Mouse (Mus musculus) limb, embryonic 14.5 days (tissue): ENCODE measurements around the gene Dctn5. TPM values are rescaled to one million over a fixed set of nuclear protein-coding genes. Genes with fewer than 3 reads are reported as not detected.

Experiments used
- ATAC-seq: fragments of 200-750 bp; cut with Nextera tagmentation; 2 replicates; pipeline ENCODE4 v1.8.0; 2017; ENCODE audit warnings: low read depth, moderate number of reproducible peaks, moderate TSS enrichment; ENCODE audit not compliant: low FRiP score
- DNase-seq: peaks from one replicate; pipeline ENCODE4 v3.0.0-alpha.2; 2015; ENCODE audit warnings: low spot score
- H3K27ac ChIP-seq: fragments of 300-500 bp; sonication (generic); replicated peaks from 2 replicates; pipeline ENCODE4 v1.5.1; 2014; ENCODE audit warnings: low read depth, mild to moderate bottlenecking, low read length, moderate library complexity, mixed read lengths
- H3K27me3 ChIP-seq: fragments of 300-500 bp; sonication (generic); 2 replicates; pipeline ENCODE4 v1.6.1; 2014; ENCODE audit warnings: low read length, mixed read lengths; ENCODE audit not compliant: control insufficient read depth, insufficient read depth
- H3K36me3 ChIP-seq: fragments of 300-500 bp; sonication (generic); 2 replicates; pipeline ENCODE4 v1.6.1; 2014; ENCODE audit warnings: mild to moderate bottlenecking, low read length, moderate library complexity, mixed read lengths; ENCODE audit not compliant: control insufficient read depth, insufficient read depth
- H3K4me1 ChIP-seq: fragments of 300-500 bp; sonication (generic); 2 replicates; pipeline ENCODE4 v1.6.1; 2014; ENCODE audit warnings: antibody characterized with exemption, low read length, mixed read lengths; ENCODE audit not compliant: control insufficient read depth, insufficient read depth
- H3K4me2 ChIP-seq: fragments of 300-500 bp; sonication (generic); replicated peaks from 2 replicates; pipeline ENCODE4 v1.6.1; 2014; ENCODE audit warnings: low read depth, mild to moderate bottlenecking, low read length, moderate library complexity; ENCODE audit not compliant: severe bottlenecking
- H3K4me3 ChIP-seq: fragments of 300-500 bp; sonication (generic); replicated peaks from 2 replicates; pipeline ENCODE4 v1.5.1; 2014; ENCODE audit warnings: low read length
- H3K9ac ChIP-seq: fragments of 300-500 bp; sonication (generic); 2 replicates; pipeline ENCODE4 v1.6.1; 2014; ENCODE audit warnings: mild to moderate bottlenecking, low read depth, low read length, moderate library complexity; ENCODE audit not compliant: severe bottlenecking
- H3K9me3 ChIP-seq: fragments of 300-500 bp; sonication (generic); 2 replicates; pipeline ENCODE4 v1.6.1; 2016; ENCODE audit warnings: low read length; ENCODE audit not compliant: control insufficient read depth
- POLR2A ChIP-seq: fragments of 200-500 bp; IDR thresholded peaks from 2 replicates; pipeline ENCODE4 v1.8.0; 2012; ENCODE audit warnings: inconsistent platforms, mild to moderate bottlenecking, moderate library complexity, borderline replicate concordance; ENCODE audit not compliant: insufficient read depth, insufficient read length; ENCODE audit errors: extremely low read depth
- WGBS: fragments of 180-500 bp; shearing (Covaris S2); extraction: QIAGEN DNeasy Blood & Tissue Kit; methylation state at CpG from one replicate; pipeline ENCODE4 v1.1.7; 2014; 5-methylcytosine and 5-hydroxymethylcytosine counted together
- polyA plus RNA-seq, 2 experiments: library from polyadenylated mRNA; depleted of rRNA in 1 of 2; stranded (reverse) in 1 of 2; unstranded in 1 of 2; fragments of >200 nt; fragmentation: Nextera tagmentation in 1 of 2; extraction: Ambion mirVana in 1 of 2; gene quantifications; 2 replicates each; pipeline versions ENCODE4 v1.2.1 to v1.2.3; 2012 to 2014

Gene Dctn5
- polyA plus RNA-seq, 2 experiments = 109 to 120 TPM

GRCm38 (mm10) chr7:122138190-122138589 lies 5.3 kb downstream of the Dctn5 start:
- no peak overlapping the region for H3K4me3 ChIP-seq
- H3K36me3 ChIP-seq = peaks cover 83% of the 10 kb centered on the region
- WGBS = 90% methylated on average over 5 of the region's 5 CpGs
- H3K9me3 ChIP-seq = no peaks in the 10 kb centered on the region
- H3K27ac ChIP-seq = no peak overlapping the region
- H3K4me2 ChIP-seq = no peak overlapping the region
- ATAC-seq (no peak), DNase-seq (no peak)
- H3K9ac ChIP-seq = no peak overlapping the region
- H3K4me1 ChIP-seq = peaks cover 6% of the 10 kb centered on the region; the same call in 1 of the 2 replicates
- H3K27me3 ChIP-seq = no peaks in the 10 kb centered on the region
- TF ChIP-seq POLR2A = no peak

- no peak for DNase-seq
- ATAC-seq = no peak
Measured at GRCm38 (mm10) chr7:122140991-122141390, 8.2 kb downstream of the Dctn5 start.

GRCm38 (mm10) chr7:122152473-122152872 lies 19.6 kb downstream of the Dctn5 start:
- DNase-seq = no peak
- H3K27ac ChIP-seq = no peak overlapping the region
- 86% methylated on average over 4 of the region's 4 CpGs for WGBS
- no peak for TF ChIP-seq POLR2A
- ATAC-seq = no peak
- H3K27me3 ChIP-seq = no peaks in the 10 kb centered on the region
- H3K9me3 ChIP-seq = no peaks in the 10 kb centered on the region
- no peak overlapping the region for H3K4me2 ChIP-seq
- H3K36me3 ChIP-seq = peaks cover 21% of the 10 kb centered on the region
- no peak overlapping the region for H3K4me3 ChIP-seq
- no peak overlapping the region for H3K9ac ChIP-seq
- H3K4me1 ChIP-seq = no peaks in the 10 kb centered on the region

More at GRCm38 (mm10) chr7:122140991-122141390, 8.2 kb downstream of the Dctn5 start:
- Histone ChIP-seq H3K27ac (no peak overlapping the region), H3K4me1 (no peaks in the 10 kb centered on the region), H3K27me3 (no peaks in the 10 kb centered on the region), H3K36me3 (peaks cover 92% of the 10 kb centered on the region), H3K4me2 (no peak overlapping the region), H3K4me3 (no peak overlapping the region), H3K9ac (no peak overlapping the region), H3K9me3 (no peaks in the 10 kb centered on the region)
- TF ChIP-seq POLR2A = no peak

- no peaks in the 10 kb centered on the region for H3K9me3 ChIP-seq
- TF ChIP-seq POLR2A = no peak
- DNase-seq = no peak
- no peaks in the 10 kb centered on the region for H3K27me3 ChIP-seq
- H3K27ac ChIP-seq = peak overlapping the region; percentile 78
- peak overlapping the region; percentile 65 for H3K9ac ChIP-seq
- WGBS = 3% methylated on average over 13 of the region's 13 CpGs
- H3K4me1 ChIP-seq = peaks cover 23% of the 10 kb centered on the region
- H3K4me3 ChIP-seq = peak overlapping the region; percentile 74
- ATAC-seq = no peak
- H3K4me2 ChIP-seq = peak overlapping the region; percentile 95
- H3K36me3 ChIP-seq = peaks cover 8% of the 10 kb centered on the region; the same call in 1 of the 2 replicates
Measured at GRCm38 (mm10) chr7:122158488-122158887, 25.6 kb downstream of the Dctn5 start.

- under 1% methylated on average over 63 of the region's 63 CpGs for WGBS
- peak within 1 kb of the TSS; percentile 78 for H3K27ac ChIP-seq
Measured at GRCm38 (mm10) chr7:122158915-122159902, 26.4 kb downstream of the Dctn5 start, which contains the start of gene Plk1. Gene Plk1, plus strand, starts transcription at chr7:122159439.

More at GRCm38 (mm10) chr7:122158915-122159902, 26.4 kb downstream of the Dctn5 start, which contains the start of gene Plk1:
- H3K4me1 ChIP-seq = peaks cover 23% of the 10 kb centered on the region
- no peaks in the 10 kb centered on the region for H3K27me3 ChIP-seq
- peak within 1 kb of the TSS; percentile 65 for H3K9ac ChIP-seq
- no peaks in the 10 kb centered on the region for H3K9me3 ChIP-seq
- ATAC-seq (peak; percentile 93), DNase-seq (peak; percentile 90)
- 0 out of 2 replicates have a peak, but pooled peaks have one; percentile 16 for TF ChIP-seq POLR2A
- H3K4me2 ChIP-seq = peak within 1 kb of the TSS; percentile 95
- H3K4me3 ChIP-seq = peak within 1 kb of the TSS; percentile 74
- H3K36me3 ChIP-seq = peaks cover 12% of the 10 kb centered on the region
